Comparison of ENCODE assay signal across 23 mouse cellular contexts in the genomic region with DNA sequence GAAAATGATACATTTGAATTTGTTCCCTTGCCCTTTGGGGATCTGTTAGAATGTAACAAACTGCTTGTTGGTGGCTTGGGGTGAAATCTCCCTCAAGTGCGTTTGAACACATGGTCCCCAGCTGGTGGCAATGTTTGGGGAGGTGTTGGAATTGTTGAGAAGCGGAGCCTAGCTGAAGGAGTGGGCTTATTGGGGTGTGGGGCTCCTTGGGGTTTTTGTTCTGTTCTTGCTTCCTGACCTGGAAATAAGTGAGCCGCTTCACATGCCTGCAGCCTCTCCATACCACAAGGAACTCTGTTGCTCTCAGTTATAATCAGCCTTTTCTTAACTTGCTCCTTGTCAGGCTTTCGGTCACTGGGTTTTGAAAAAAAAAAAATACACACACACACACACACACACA.
DNase-seq lines count a peak whose midpoint lies in the region; ATAC-seq lines count a peak whose summit lies in the region.
"Had no signal": no experiment of that assay in that cellular context is flagged by ENCODE, and none has a peak within 500 bp of the region (broad histone marks: within the 10 kb centered on the region; RNA-seq: fewer than 3 reads in every experiment).

No protein-coding gene starts in this region.

- H3K4me3 ChIP-seq in midbrain, embryonic 15.5 days = no peak overlapping the region

- no peaks in the 10 kb centered on the region for H3K27me3 ChIP-seq in midbrain, embryonic 15.5 days (replicated peaks)
- H3K27me3 ChIP-seq: CH12.LX, Patski had no signal

- DNase-seq in Muller cell, postnatal 12 days (ENCODE audit: inconsistent ontology term) = peak; percentile 40
- DNase-seq in retina, embryonic 14.5 days (ENCODE audit: low spot score) = peak; percentile 79
- DNase-seq in retina, postnatal 1 day = peak; percentile 86
- no peak for DNase-seq in c-Kit-positive CD71-positive TER-119-positive erythroid progenitor cells, embryonic 14.5 days (ENCODE audit: low spot score)
- DNase-seq in right cerebral cortex, postnatal 25 days = no peak
- DNase-seq: adrenal gland, adult 2 months; adrenal gland, adult 8-10 months; adrenal gland, postnatal 10 days; adrenal gland, postnatal 14 days; adrenal gland, postnatal 25 days; adrenal gland, postnatal 36 days; B cell, adult 2 months; cerebellum, adult 11 months; cerebellum, adult 11-12 months; cerebellum, adult 18-20 months; cerebellum, adult 2 months; cerebellum, adult 8-10 months had no signal

- no peak for ATAC-seq in midbrain, embryonic 15.5 days (replicated peaks)
- ATAC-seq: activated CD4-positive, CD25-positive, alpha-beta regulatory T cell, adult 4 months; CD4-positive, CD25-positive, alpha-beta regulatory T cell, adult 4 months; Patski had no signal

- no peaks in the 10 kb centered on the region for H3K9me3 ChIP-seq in midbrain, embryonic 15.5 days

- WGBS in midbrain, embryonic 15.5 days = 56% methylated on average over 4 of the region's 4 CpGs

- H3K9ac ChIP-seq in midbrain, embryonic 15.5 days = no peak overlapping the region

- peaks cover 13% of the 10 kb centered on the region for H3K4me1 ChIP-seq in midbrain, embryonic 15.5 days

- H3K4me2 ChIP-seq in midbrain, embryonic 15.5 days = no peak overlapping the region

- H3K36me3 ChIP-seq in midbrain, embryonic 15.5 days (replicated peaks) = no peaks in the 10 kb centered on the region
- H3K36me3 ChIP-seq: G1E had no signal

- no peak overlapping the region for H3K27ac ChIP-seq in midbrain, embryonic 15.5 days

Comparison
In these comparisons a context has a peak if more than half of its experiments do, and no peak if none do; other contexts are left out.
1. DNase-seq: peak in Muller cell, postnatal 12 days (single experiment), retina, embryonic 14.5 days (single experiment) and retina, postnatal 1 day (single experiment); none in c-Kit-positive CD71-positive TER-119-positive erythroid progenitor cells, embryonic 14.5 days (single experiment) and right cerebral cortex, postnatal 25 days (single experiment).